8 mouse cellular contexts compared by ENCODE assay signal in genomic region chr1:126492206-126493071, GRCm38 (mm10).
DNase-seq lines count a peak whose midpoint lies in the region; ATAC-seq and TF ChIP-seq lines count a peak whose summit lies in the region.

No protein-coding gene starts in this region.

- in situ Hi-C loops in Patski (cut with MboI; ENCODE audit: low pct_unique_long_range_greater_than_20kb) = no loop called here

- H3K36me3 ChIP-seq in forebrain, embryonic 12.5 days (replicated peaks) = no peaks in the 10 kb centered on the region
- H3K36me3 ChIP-seq in hindbrain, embryonic 16.5 days (ENCODE audit: control insufficient read depth, insufficient read depth, low read length) = no peaks in the 10 kb centered on the region
- no peaks in the 10 kb centered on the region for H3K36me3 ChIP-seq in liver, postnatal 0 days (replicated peaks; ENCODE audit: insufficient read depth, low read length)

- peak overlapping the region; percentile 53 for H3K4me3 ChIP-seq in forebrain, embryonic 12.5 days (replicated peaks)
- H3K4me3 ChIP-seq in hindbrain, embryonic 16.5 days (ENCODE audit: low read length) = peak overlapping the region; percentile 53
- H3K4me3 ChIP-seq in liver, postnatal 0 days (ENCODE audit: low read depth, low read length) = peak overlapping the region; percentile 44

- peak overlapping the region; percentile 50; the same call in 1 of the 2 replicates for H3K27ac ChIP-seq in forebrain, embryonic 12.5 days
- peak overlapping the region; percentile 44 for H3K27ac ChIP-seq in hindbrain, embryonic 16.5 days (ENCODE audit: low read depth, low read length)
- H3K27ac ChIP-seq in liver, postnatal 0 days (ENCODE audit: low read depth) = no peak overlapping the region

- H3K9ac ChIP-seq in forebrain, embryonic 12.5 days = peak overlapping the region; percentile 65
- peak overlapping the region; percentile 73 for H3K9ac ChIP-seq in hindbrain, embryonic 16.5 days (ENCODE audit: low read depth, low read length)
- peak overlapping the region; percentile 44 for H3K9ac ChIP-seq in liver, postnatal 0 days (replicated peaks)

- DNase-seq in frontal cortex, postnatal 14 days (ENCODE audit: low spot score in 2 of 2) = no peak
- no peak for DNase-seq in Patski (ENCODE audit: low read depth, low spot score)
- DNase-seq in liver, postnatal 0 days = peak; percentile 25
- DNase-seq in right cerebral cortex, postnatal 4 days = peak; percentile 55
- no peak for DNase-seq in spleen, postnatal 10 days (ENCODE audit: low spot score in 2 of 2)

- H3K9me3 ChIP-seq in forebrain, embryonic 12.5 days = no peaks in the 10 kb centered on the region
- no peaks in the 10 kb centered on the region for H3K9me3 ChIP-seq in hindbrain, embryonic 16.5 days (ENCODE audit: control insufficient read depth, low read length)
- H3K9me3 ChIP-seq in liver, postnatal 0 days (ENCODE audit: low read length) = no peaks in the 10 kb centered on the region

- H3K4me2 ChIP-seq in forebrain, embryonic 12.5 days = peak overlapping the region; percentile 83
- peak overlapping the region; percentile 73 for H3K4me2 ChIP-seq in hindbrain, embryonic 16.5 days (ENCODE audit: low read length)
- peak overlapping the region; percentile 71 for H3K4me2 ChIP-seq in liver, postnatal 0 days (ENCODE audit: low read depth, low read length)

- TF ChIP-seq CTCF in Patski (IDR thresholded peaks at IDR 0.05) = peak; percentile 27
- peak; percentile 37 for TF ChIP-seq CTCF in liver, postnatal 0 days (IDR thresholded peaks at IDR 0.05; ENCODE audit: low read depth)

- TF ChIP-seq EP300 in liver, postnatal 0 days (IDR thresholded peaks at IDR 0.05; ENCODE audit: low read depth) = no peak

- CTCF ChIA-PET in Patski (lab: Charles Lee) = no interaction called here

- no peaks in the 10 kb centered on the region for H3K27me3 ChIP-seq in Patski
- peaks cover 9% of the 10 kb centered on the region for H3K27me3 ChIP-seq in forebrain, embryonic 12.5 days
- H3K27me3 ChIP-seq in hindbrain, embryonic 16.5 days (replicated peaks; ENCODE audit: control insufficient read depth, insufficient read depth, low read length) = no peaks in the 10 kb centered on the region
- H3K27me3 ChIP-seq in liver, postnatal 0 days (ENCODE audit: insufficient read depth, low read length) = no peaks in the 10 kb centered on the region

- POLR2A ChIA-PET in Patski (lab: Charles Lee) = no interaction called here

- WGBS in forebrain, embryonic 12.5 days = 4% methylated on average over 35 of the region's 35 CpGs
- WGBS in hindbrain, embryonic 16.5 days = 6% methylated on average over 34 of the region's 35 CpGs
- WGBS in liver, postnatal 0 days (ENCODE audit: insufficient replicate concordance) = 9% methylated on average over 35 of the region's 35 CpGs

- peaks cover 30% of the 10 kb centered on the region for H3K4me1 ChIP-seq in forebrain, embryonic 12.5 days
- peaks cover 23% of the 10 kb centered on the region for H3K4me1 ChIP-seq in hindbrain, embryonic 16.5 days (ENCODE audit: control insufficient read depth, insufficient read depth, low read depth, low read length)
- H3K4me1 ChIP-seq in liver, postnatal 0 days (ENCODE audit: insufficient read depth) = no peaks in the 10 kb centered on the region

- ATAC-seq in frontal cortex, adult (ENCODE audit: low TSS enrichment) = peak; percentile 38; the same call in 1 of the 2 replicates
- ATAC-seq in Patski = peak; percentile 35
- ATAC-seq in forebrain, embryonic 12.5 days (ENCODE audit: low FRiP score) = peak; percentile 81
- ATAC-seq in hindbrain, embryonic 16.5 days = peak; percentile 87
- peak; percentile 12; the same call in 1 of the 2 replicates for ATAC-seq in liver, postnatal 0 days

Comparison
In these comparisons a context has a peak if more than half of its experiments do, and no peak if none do; other contexts are left out.
1. ATAC-seq: peak in every context shown above with its lines; median percentile 87 in hindbrain, embryonic 16.5 days; 81 in forebrain, embryonic 12.5 days; 38 in frontal cortex, adult; 35 in Patski; 12 in liver, postnatal 0 days.
2. DNase-seq: peak in liver, postnatal 0 days (single experiment) and right cerebral cortex, postnatal 4 days (single experiment); none in frontal cortex, postnatal 14 days (0 of 2), Patski (single experiment) and spleen, postnatal 10 days (0 of 2).
3. Peak in every context shown above with its lines, with median percentiles within 50 percentile points of each other: H3K4me2 ChIP-seq, H3K4me3 ChIP-seq and H3K9ac ChIP-seq.